Mouse (Mus musculus): ENCODE measurements around the gene Blmh.

Blmh gene

DNA sequence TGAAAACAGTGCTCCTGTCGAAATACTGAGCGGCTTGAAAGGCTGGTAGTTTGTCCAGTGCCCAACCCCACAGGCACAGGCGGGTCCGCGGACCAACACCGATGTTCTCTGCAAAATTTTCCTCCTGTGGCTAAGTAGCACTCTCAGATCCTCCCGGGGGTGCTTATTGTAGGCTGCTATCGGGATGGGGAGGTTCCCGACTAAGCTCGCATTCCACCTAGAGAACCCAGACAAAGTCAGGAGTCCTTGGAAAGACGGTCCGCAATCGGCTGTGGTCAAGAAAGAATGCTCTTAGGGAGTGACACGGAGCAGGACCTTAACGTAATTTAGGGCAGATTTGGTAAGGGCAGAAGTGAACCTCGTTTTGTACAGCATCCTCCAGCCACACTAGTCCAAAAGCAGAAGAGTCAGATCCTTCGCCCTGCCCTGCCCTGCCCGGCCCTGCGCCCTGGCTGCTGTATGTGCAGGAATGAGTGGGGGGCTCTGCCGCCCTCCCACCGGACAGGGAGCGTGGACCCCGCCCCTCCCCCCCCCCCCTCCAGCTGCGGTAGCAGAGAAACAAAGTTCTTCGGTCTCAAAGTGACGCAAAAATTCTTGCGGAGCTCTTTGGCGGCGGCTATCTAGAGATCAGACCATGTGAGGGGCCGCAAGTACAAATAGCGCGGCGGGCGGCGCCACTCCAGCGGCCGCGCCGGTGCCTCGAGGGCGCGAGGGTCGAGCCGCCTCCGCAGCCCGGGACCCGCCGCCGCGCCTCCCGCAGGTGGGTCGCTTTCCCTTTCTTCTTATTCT is 73.5 kb downstream of the Blmh start, which contains the start of gene Slc6a4:
TSS of gene Slc6a4 (plus strand) at position 688 of the 789 bp plus-strand sequence.
- peak; percentile 45 for DNase-seq (ENCODE audit: low read depth, low spot score)

DNA sequence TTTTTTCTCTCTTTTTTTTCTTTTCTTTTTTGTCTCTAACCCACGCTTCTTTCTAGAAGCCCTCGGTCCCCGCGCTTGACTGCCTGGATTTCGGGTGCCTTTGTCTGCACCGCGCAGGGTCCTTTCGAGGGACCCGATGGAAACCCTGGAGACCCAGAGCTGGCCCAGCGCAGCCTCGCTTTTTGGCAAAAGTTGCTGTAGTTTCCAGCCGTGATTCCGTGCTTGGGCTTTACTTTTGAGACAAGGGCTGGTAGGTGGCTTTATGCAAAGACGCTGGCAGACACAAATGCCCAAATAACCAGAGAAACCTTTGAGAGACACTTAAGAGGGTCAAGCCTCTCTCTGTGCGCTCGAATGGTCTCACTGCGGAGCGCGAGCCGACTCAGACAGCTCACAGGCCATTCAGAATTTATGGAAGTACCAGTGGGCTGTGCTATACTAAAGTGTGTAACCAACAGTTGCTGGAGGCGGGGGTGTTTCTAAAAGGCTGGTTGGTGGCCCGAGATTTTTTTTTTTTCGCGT is 74.2 kb downstream of the Blmh start:
- peak; percentile 29 for DNase-seq (ENCODE audit: low read depth, low spot score)

DNA sequence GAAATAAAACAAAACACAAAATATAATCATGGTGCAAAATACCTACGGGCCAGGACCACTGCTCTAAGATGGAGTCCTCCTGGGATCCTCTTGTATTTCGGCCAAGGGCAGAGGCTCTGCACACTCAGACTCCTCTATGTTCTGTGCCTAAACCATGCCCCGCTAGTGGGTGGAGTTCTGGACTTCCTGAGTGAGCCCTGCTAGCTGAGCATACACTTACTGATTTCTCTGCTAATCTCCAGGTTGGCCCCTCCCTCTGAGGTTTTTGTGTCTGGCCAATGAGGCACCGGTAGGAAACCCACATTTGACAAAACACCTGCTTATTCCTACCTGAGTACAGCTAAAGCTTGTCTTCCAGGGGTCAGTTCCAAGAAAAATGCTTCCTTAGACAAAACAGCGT is 76.1 kb downstream of the Blmh start:
- no peak for DNase-seq (ENCODE audit: low read depth, low spot score)

DNA sequence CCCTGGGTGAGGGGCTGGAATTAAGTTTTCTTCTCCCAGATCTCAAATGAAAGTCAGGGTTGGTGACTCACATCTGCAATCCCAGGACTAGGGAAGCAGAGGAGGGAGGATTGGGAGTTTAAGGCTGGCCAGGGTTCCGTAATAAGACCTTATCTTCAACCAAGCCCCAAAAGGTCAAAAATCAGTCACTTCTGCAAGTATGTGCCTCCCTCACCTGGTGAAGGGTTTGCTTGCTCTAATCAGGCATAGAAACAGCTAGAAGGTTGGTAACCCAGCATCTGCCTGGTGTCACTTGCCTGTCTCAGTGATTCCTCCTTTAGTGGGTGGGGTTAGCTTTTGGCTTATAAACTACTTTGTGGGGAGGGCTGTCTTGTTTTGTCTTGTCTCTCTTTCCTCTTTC is 77.8 kb downstream of the Blmh start:
- DNase-seq (ENCODE audit: low read depth, low spot score), result no peak

DNA sequence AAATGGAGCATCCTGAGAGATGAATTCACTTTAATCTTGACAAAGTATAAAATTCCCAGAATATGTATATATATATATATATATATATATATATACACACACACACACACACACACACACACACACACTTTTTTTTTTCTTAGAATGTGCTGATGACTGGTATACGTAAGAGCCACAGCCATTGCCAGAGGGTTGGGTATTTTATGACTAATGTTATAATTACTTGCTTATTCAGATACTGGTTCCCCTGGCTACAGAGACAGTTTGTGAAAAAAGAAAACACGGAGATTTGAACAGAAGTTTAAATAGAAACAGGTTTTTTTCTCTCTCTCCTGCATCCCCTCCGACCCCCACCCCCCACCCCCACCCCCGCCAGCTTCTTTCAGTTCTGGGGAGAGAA is 81.3 kb downstream of the Blmh start:
- DNase-seq (ENCODE audit: low read depth, low spot score), result no peak

DNA sequence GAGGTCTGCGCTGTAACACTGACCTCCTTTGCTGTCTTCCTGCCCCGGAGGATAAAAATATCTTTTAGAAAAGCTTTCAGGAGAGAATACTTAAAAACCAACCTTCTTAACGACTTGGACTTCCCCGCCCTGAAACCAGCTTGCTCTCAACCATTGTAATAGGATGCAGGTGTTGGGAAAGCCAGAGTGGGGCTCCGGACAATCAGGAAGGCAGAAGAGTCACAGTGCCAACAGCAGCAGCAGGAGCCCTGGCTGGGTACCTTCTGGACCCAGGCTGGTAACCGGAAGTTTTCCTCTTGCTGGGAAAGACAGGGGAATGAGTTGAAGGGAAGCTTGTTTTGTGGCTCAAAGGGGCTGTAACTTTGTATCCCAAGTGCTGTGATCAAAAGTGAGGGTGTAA is 82.0 kb downstream of the Blmh start:
- no peak for DNase-seq (ENCODE audit: low read depth, low spot score)

DNA sequence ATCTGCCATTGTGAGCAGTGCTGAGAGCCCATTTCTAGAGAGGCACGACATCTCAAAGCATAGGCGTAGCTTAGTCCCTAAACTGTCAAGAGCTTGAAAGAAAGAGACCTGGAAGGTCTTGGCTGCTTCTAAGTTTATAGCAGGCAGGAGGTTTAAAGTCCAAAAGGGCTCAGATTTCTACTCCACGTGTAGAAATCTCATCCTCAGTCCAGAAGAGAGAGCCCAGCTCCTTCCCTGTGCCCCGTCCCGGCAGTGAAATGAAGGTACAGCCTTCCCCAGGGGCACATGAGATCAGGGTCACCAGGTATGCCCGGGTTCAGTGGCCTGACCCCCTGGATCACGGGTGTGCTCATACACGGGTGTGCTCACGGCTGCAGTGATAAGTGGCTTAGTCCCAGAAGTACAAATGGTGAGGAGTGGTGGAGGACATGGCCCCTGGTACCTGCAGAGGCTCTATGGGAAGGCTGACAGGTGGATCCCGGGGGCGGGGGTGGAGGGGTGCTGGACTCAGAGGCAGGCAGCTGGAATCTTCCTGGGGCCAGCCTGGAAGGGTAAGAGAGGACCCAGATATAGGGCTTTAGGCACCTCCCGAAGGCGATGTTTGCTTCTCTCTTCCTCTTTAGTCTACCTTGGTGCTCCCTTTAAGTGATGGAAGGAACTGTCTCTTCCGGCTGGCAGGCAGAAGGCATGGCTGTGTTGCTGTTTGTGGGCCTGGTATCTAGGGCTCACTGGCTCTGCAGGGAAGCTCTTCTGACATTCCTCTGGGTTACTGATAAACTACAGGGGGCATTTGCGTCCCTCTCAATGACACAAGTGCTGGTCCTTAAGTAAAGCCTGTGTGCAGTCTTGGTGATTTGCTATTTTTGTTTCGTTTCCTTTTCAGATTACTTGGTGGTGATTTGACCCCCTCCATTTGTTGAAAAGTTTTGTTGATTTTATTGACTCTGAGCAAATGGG is 84.7 kb downstream of the Blmh start:
- no peak for DNase-seq (ENCODE audit: low read depth, low spot score)

DNA sequence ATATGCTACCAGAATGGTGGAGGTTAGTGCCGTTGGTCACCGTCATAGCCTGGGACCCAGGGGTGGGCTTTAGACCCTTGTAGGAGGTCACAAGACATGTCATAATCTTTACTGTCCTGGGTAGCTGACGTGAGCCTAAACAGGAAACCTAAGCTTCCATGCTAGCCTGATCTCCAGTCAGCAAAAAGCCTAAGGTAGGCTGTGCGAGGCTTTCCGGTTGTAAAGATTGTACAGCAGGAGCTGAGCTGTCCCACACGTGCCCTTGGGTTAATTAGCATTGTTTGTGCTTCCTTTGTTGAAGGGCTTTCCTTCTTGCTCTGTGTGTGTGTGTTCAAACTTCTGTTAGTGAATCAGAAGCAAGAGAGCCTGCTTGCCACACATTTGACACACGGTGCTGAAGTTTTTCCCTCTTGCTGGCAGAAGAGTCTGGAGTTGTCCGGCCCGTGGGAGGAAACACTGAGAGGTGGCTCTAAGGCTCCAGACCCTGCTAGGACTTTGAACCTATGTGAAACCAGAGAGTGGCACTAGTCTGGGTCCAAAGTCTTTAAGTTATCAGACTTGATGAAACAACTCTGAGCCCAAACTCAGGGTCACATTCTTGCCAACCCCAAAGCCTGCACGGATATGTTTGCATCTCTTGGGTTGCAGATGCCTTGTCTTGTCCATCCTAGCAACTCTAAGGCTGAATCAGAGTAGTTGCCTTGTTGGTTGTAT is 86.3 kb downstream of the Blmh start:
- no peak for DNase-seq (ENCODE audit: low read depth, low spot score)

DNA sequence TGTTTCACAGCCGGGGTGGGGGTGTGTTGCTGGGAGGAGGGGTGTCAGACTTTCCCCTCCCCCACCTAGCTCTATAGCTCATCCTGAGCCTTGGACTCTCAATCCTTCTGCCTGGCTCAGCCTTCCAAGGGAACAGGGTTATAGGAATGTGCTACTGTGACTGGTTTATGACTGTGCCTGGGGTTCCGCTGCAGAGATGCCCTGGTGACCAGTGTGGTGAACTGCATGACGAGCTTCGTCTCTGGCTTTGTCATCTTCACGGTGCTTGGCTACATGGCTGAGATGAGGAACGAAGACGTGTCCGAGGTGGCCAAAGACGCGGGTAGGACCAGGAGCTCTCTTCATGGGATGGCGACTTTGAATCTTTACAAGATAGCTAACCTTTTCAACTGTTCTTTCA is 93.4 kb downstream of the Blmh start:
- DNase-seq (ENCODE audit: low read depth, low spot score), result peak; percentile 25

DNA sequence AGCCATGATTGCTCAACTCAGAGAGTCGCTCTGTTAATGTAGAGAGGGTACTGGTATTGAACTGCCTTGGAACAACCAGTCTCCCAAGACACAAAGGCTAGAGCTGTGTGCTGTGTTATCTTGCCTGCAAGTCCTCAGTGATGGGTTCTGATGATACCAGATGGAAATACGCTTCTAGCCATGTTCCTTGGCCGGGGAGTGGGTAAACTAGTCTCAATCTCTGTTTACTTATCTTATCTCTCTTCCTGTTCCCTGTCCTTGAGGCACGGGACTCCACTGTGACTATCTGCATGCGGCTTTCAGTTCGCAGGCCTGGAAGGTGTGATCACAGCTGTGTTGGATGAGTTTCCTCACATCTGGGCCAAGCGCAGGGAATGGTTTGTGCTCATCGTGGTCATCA is 94.9 kb downstream of the Blmh start:
- no peak for DNase-seq (ENCODE audit: low read depth, low spot score)

DNA sequence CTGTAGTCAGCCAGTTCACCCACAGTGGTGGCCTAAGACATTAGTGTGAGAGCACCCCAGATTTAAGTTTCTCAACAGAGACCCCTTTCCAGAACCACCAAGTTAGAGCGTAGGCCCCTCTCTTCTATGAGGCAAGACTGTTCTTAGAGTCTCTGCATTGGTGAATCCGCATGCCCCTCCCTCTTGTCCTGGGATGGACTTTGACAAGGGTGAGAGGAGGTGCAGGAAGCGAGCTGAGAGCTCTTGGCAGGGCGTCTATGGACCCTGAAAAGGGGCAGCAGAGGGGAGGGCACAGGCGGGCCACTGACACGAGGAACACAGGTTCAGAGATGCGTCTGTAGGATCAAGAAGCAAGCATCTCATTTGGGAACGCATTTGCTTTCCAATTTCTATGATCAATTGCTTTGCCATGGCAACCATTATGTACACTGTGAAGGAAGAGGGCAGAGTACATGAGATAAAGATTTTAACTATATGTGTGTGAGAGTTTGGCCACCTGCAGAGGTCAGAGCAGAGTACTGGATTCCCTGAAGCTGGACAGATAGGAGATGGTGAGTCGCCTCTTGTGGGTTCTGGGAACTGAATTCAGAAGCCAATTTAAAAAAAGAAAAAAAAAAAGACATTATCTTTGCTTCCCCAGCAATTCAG is 97.3 kb downstream of the Blmh start:
- no peak for DNase-seq (ENCODE audit: low read depth, low spot score)

DNA sequence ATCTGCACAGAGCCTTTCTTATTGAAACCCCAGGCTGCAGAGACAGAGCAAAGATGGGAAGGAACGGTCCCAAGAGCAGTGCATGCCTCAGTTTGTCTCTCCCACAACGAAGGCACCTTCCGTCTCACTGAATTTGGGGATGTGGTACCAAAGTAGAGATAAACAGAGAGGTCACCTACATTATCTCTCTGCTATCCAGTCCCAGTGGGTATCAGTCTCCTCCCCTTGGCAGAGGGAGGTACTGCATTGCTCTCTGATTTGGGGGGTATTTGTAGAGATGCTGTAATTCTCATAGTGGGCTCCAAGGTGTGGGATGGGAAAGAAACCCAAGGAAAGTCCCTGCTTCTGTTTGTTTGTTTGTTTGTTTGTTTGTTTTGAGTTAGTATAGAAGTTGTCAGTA is 102.0 kb downstream of the Blmh start:
- DNase-seq (ENCODE audit: low read depth, low spot score), result no peak

DNA sequence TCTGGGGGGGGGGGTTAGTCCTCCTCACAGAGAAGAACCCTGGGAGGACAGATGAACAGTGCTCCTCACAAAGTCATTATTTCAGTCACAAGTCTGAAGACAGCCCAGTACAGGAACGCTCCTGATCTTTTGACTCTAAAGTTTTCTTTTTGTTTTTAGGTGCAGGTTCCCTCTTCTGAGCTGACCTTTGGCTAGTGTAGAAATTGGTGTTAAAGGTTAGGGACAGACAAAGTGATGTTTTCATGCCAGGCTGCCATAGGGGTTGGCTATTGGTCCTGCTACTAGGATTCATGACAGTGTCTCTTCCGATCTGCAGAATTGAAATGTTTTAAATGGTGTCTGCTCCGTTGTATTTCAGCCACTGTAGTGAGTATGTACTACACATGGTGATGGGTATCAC is 103.5 kb downstream of the Blmh start:
- no peak for DNase-seq (ENCODE audit: low read depth, low spot score)

DNA sequence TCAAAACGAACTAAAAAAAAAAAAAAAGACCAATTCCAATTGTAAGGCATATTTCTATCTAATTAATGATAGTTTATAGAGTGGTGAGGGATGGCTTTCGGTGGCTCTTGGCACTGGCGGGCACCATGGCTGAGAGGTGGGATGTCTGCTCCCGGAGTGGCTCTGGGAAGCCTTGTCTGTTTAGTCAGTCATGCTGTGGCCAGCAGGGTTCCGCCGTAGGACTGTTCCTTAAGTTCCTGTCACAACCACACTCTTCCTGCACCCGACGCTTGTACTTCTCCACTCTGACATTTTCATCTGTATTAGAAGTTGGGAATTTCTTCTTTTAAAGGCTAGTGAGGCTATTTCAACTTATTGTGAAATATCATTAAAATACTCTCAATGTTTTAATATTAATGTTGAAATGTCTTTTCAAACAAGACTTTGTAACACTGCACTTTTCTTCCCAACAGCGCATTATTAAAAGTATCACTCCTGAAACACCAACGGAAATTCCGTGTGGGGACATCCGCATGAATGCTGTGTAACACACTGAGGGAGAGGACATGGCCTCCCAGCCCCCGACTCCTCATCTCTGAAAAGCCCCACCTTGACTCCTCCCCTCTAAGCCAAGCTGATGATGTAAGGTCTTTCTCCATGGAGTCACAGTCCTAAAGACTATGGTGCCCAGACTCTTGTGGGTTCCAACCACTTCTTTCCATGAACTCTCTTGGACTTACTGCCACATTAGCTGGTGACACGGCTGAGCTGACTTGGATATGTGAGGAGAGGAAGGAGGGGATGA is 106.7 kb downstream of the Blmh start:
- DNase-seq (ENCODE audit: low read depth, low spot score), result no peak

All from ZHBTc4 (cell line).